Mouse (Mus musculus): Measurements from ENCODE around the gene Abca1. TPM values are rescaled to one million over a fixed set of nuclear protein-coding genes. Genes with fewer than 3 reads are reported as not detected.
A peak's percentile ranks its signal among the peaks of the same experiment; 100 is the strongest.

The Abca1 gene
- total and polyA plus RNA-seq, 3 experiments: 8.4 to 9.0 TPM; not detected in 1

DNA sequence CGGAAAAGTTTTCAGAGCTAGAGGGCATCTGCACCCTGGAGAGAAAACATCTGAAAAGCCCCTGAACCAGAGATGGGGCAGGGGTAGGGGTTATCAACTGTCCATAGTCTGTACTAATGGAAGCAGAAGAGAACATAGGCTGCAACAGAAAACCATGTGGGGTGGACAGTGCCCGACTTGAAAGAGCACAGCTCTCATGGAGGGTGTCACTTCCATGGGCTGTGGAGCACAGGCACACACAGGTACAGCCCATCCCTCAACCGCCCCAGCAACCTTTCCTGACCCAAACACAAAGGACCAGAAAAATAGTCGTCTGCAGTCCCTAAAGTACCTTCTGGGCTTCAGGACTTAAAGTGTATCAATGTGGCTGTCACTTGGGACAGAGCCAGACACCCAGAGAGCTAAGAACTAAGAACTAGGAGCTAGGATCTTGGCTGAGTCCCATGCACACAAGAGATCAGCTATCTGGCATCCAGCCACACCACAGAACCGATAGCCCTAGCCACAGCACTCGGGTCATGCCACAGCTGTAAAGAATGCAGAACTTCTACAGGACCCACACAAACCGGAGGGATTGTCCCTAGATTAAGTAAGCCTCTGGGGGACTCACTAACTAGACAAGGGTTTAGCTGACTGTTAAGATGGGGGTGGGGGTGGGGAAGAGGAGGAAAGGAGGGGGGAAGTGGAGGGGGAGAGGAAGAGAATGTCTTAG, 38.0 kb downstream of the Abca1 start:
- peaks cover 50 to 69% of the 10 kb centered on the region in 2 experiments for H3K4me1 ChIP-seq (ENCODE audit: control insufficient read depth in 1 of 2, insufficient read depth in 2 of 2, low read length in 2 of 2)
- H3K9me3 ChIP-seq (replicated peaks; ENCODE audit: insufficient read depth, low read length): no peaks in the 10 kb centered on the region
- H3K4me3 ChIP-seq (ENCODE audit: control insufficient read depth in 1 of 2, insufficient read depth in 1 of 2, low read depth in 2 of 2, low read length in 2 of 2): peak overlapping the region; percentile 19 to 20; a peak in 3 of 4 replicates
- no peaks in the 10 kb centered on the region for H3K27me3 ChIP-seq (ENCODE audit: control insufficient read depth in 1 of 2, insufficient read depth in 2 of 2, low read length in 2 of 2)
- no peaks in the 10 kb centered on the region; the same call in 1 of the 2 replicates for H3K79me2 ChIP-seq (ENCODE audit: control insufficient read depth, insufficient read depth, low read length, poor library complexity)
- H3K27ac ChIP-seq (ENCODE audit: control insufficient read depth, low read depth, low read length): peak overlapping the region; percentile 99
- peaks cover 14 to 67% of the 10 kb centered on the region in 2 experiments for H3K36me3 ChIP-seq (ENCODE audit: control insufficient read depth in 1 of 2, insufficient read depth in 2 of 2, low read length in 2 of 2)
- peak; percentile 99 for DNase-seq (ENCODE audit: low read depth, low spot score)
- H3K9ac ChIP-seq (ENCODE audit: control insufficient read depth, low read depth, low read length, poor library complexity, severe bottlenecking): peak overlapping the region; percentile 70
- peak; percentile 97 to 98 for TF ChIP-seq EP300 (IDR thresholded peaks at IDR 0.05; ENCODE audit: low read depth in 1 of 2, low read length in 2 of 2)
- TF ChIP-seq MAX (IDR thresholded peaks at IDR 0.05; ENCODE audit: low read length): no peak
- TF ChIP-seq GABPA (IDR thresholded peaks at IDR 0.05; ENCODE audit: low read depth, low read length): no peak
- no peak for TF ChIP-seq USF1 (IDR thresholded peaks at IDR 0.05; ENCODE audit: low read depth, low read length)
- TF ChIP-seq POLR2AphosphoS2 (IDR thresholded peaks at IDR 0.05; ENCODE audit: low read length): no peak; the same call in 1 of the 2 replicates
- TF ChIP-seq NRF1 (IDR thresholded peaks at IDR 0.05; ENCODE audit: insufficient read depth, low read depth, low read length, poor library complexity, severe bottlenecking): no peak
- peak; percentile 63; the same call in 1 of the 2 replicates for TF ChIP-seq MAZ (IDR thresholded peaks at IDR 0.05; ENCODE audit: low read depth, low read length)
- TF ChIP-seq TAL1 (IDR thresholded peaks at IDR 0.05; ENCODE audit: low read length): peak; percentile 67
- TF ChIP-seq GATA1 (IDR thresholded peaks at IDR 0.05; ENCODE audit: low read depth, low read length): peak; percentile 93
- TF ChIP-seq RCOR1 (IDR thresholded peaks at IDR 0.05; ENCODE audit: low read depth, low read length): peak; percentile 93
- 0 out of 4 replicates have a peak, but pooled peaks of 1 of the 2 experiments have one; percentile 7 for TF ChIP-seq POLR2A (IDR thresholded peaks at IDR 0.05; ENCODE audit: control insufficient read depth in 1 of 2, insufficient read depth in 1 of 2, low read depth in 1 of 2, low read length in 2 of 2, poor library complexity in 1 of 2)
- no peak for TF ChIP-seq E2F4 (IDR thresholded peaks at IDR 0.05; ENCODE audit: borderline replicate concordance, low read depth, low read length)
- TF ChIP-seq ETS1 (IDR thresholded peaks at IDR 0.05; ENCODE audit: low read depth, low read length): peak; percentile 99
- TF ChIP-seq BHLHE40 (IDR thresholded peaks at IDR 0.05; ENCODE audit: borderline replicate concordance, low read depth, low read length): peak; percentile 90
- no peak for TF ChIP-seq ZNF384 (IDR thresholded peaks at IDR 0.05; ENCODE audit: low read depth, low read length)
- TF ChIP-seq MYB (IDR thresholded peaks at IDR 0.05; ENCODE audit: low read depth, low read length): peak; percentile 87
- TF ChIP-seq JUND (IDR thresholded peaks at IDR 0.05; ENCODE audit: low read depth, low read length): no peak
- TF ChIP-seq TBP (IDR thresholded peaks at IDR 0.05; ENCODE audit: low read depth, low read length): peak; percentile 79
- TF ChIP-seq MYC (IDR thresholded peaks at IDR 0.05; ENCODE audit: low read depth, low read length): peak; percentile 72
- TF ChIP-seq MXI1 (IDR thresholded peaks at IDR 0.05; ENCODE audit: low read depth, low read length): peak; percentile 32; the same call in 1 of the 2 replicates
- no peak for TF ChIP-seq ELF1 (IDR thresholded peaks at IDR 0.05; ENCODE audit: low read depth, low read length)
- no peak for TF ChIP-seq CTCF (IDR thresholded peaks at IDR 0.05 in 2 of 3, conservative IDR thresholded peaks at IDR 0.05 in 1 of 3; ENCODE audit: control insufficient read depth in 1 of 3, insufficient read depth in 1 of 3, low read depth in 2 of 3, low read length in 3 of 3, poor library complexity in 1 of 3, severe bottlenecking in 1 of 3)
- TF ChIP-seq CHD1 (IDR thresholded peaks at IDR 0.05; ENCODE audit: low read depth, low read length): no peak
- no peak for TF ChIP-seq USF2 (IDR thresholded peaks at IDR 0.05; ENCODE audit: borderline replicate concordance in 1 of 2, insufficient read depth in 1 of 2, low read depth in 1 of 2, low read length in 2 of 2)
- peak; percentile 21; the same call in 1 of the 2 replicates for TF ChIP-seq MEF2A (IDR thresholded peaks at IDR 0.05; ENCODE audit: extremely low read depth, insufficient replicate concordance, low read depth, low read length, poor library complexity, severe bottlenecking)
- 0 out of 2 replicates have a peak, but pooled peaks have one; percentile 2 for TF ChIP-seq SMC3 (IDR thresholded peaks at IDR 0.05; ENCODE audit: low read depth, low read length)
- no peak for TF ChIP-seq RAD21 (IDR thresholded peaks at IDR 0.05; ENCODE audit: low read depth, low read length)
- TF ChIP-seq NELFE (IDR thresholded peaks at IDR 0.05; ENCODE audit: low read depth, low read length): peak; percentile 17; the same call in 1 of the 2 replicates
- TF ChIP-seq TCF12 (IDR thresholded peaks at IDR 0.05; ENCODE audit: low read depth, low read length): peak; percentile 96
- TF ChIP-seq KAT2A (conservative IDR thresholded peaks at IDR 0.05; ENCODE audit: low read depth, low read length): no peak; the same call in 1 of the 2 replicates
- no peak for TF ChIP-seq POLR2AphosphoS5 (IDR thresholded peaks at IDR 0.05; ENCODE audit: borderline replicate concordance, low read depth, low read length)
- peak; percentile 84 for TF ChIP-seq MAFK (IDR thresholded peaks at IDR 0.05; ENCODE audit: borderline replicate concordance, low read depth, low read length)
- peak; percentile 92 for TF ChIP-seq SIN3A (IDR thresholded peaks at IDR 0.05; ENCODE audit: low read length)
- no peak; the same call in 1 of the 2 replicates for TF ChIP-seq HCFC1 (IDR thresholded peaks at IDR 0.05; ENCODE audit: low read depth, low read length)
- peak; percentile 47 for TF ChIP-seq CHD2 (IDR thresholded peaks at IDR 0.05; ENCODE audit: low read length)

Measured in MEL (cell line).